Mouse (Mus musculus): ENCODE measurements at regions not wholly inside any gene's neighbourhood (a gene's known extent, or its start where the extent isn't known, plus 50 kb on each side); places are given as distances from the start of the nearest gene placed in this dataset.

GRCm38 (mm10) chr16:70046009-70046408 is 182.5 kb upstream of the Speer2 start:
- no peaks in the 10 kb centered on the region for H3K27me3 ChIP-seq (ENCODE audit: control insufficient read depth, insufficient read depth, low read length)
- WGBS: 70% methylated on average over 4 of the region's 4 CpGs
- no peak for DNase-seq
- no peak for TF ChIP-seq CTCF (IDR thresholded peaks at IDR 0.05; ENCODE audit: borderline replicate concordance, insufficient read depth, low read depth, low read length)
- no peak for TF ChIP-seq POLR2A (IDR thresholded peaks at IDR 0.05; ENCODE audit: borderline replicate concordance, insufficient read depth, low read length)
- H3K4me1 ChIP-seq (ENCODE audit: control insufficient read depth, insufficient read depth, low read length): no peaks in the 10 kb centered on the region
- no peak overlapping the region for H3K4me3 ChIP-seq (replicated peaks; ENCODE audit: insufficient read depth, low read depth, low read length)
- H3K27ac ChIP-seq (ENCODE audit: insufficient read depth, low read length): no peak overlapping the region

DNA sequence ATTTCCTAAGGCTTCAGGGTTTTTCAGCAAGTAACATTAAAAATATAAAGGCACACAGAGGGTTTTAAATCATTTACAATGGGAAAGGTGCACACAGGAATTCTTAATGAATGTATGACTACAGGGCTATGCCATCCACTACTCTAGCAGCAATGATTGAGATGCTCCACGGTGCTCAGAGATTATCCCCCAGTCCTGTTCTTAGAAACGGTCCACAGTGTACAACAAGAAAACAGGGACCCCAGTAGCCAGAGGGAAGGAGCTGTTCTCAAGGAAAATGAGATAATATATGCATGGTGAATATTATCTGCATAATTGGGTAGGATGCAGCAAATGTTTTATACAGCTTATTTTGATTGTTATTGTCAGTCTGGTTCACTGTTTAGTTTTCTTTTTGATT is 186.3 kb upstream of the Speer2 start:
- no peaks in the 10 kb centered on the region for H3K4me1 ChIP-seq (ENCODE audit: control insufficient read depth, insufficient read depth, low read length)
- 52% methylated on average over 2 of the region's 2 CpGs for whole genome bisulfite sequencing
- H3K27ac ChIP-seq (ENCODE audit: insufficient read depth, low read length): no peak overlapping the region
- no peak overlapping the region for H3K4me3 ChIP-seq (replicated peaks; ENCODE audit: insufficient read depth, low read depth, low read length)
- TF ChIP-seq POLR2A (IDR thresholded peaks at IDR 0.05; ENCODE audit: borderline replicate concordance, insufficient read depth, low read length) (no peak), CTCF (IDR thresholded peaks at IDR 0.05; ENCODE audit: borderline replicate concordance, insufficient read depth, low read depth, low read length) (no peak)
- DNase-seq: no peak
- no peaks in the 10 kb centered on the region for H3K27me3 ChIP-seq (ENCODE audit: control insufficient read depth, insufficient read depth, low read length)

DNA sequence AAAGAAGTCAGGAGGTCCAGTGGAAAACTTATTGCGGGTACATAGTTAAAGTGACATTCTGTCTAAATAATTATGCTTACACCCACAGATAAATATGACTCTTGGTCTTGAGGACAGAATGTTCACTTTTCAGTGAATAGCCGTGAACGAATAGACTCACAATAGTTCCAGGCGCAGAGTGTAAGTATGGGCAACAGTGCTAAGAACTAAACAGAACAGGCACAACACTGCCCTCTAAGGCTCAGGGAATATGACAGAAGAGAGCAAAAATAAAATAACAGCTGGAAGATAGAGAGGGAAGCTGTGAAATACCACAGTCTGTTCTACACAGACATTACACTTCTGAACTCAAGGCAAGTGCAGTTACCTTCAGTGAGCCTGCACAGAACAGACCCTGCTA is 207.9 kb upstream of the Speer2 start:
- Histone ChIP-seq H3K27ac (ENCODE audit: insufficient read depth, low read length) (no peak overlapping the region), H3K27me3 (ENCODE audit: control insufficient read depth, insufficient read depth, low read length) (no peaks in the 10 kb centered on the region), H3K4me1 (ENCODE audit: control insufficient read depth, insufficient read depth, low read length) (no peaks in the 10 kb centered on the region), H3K4me3 (replicated peaks; ENCODE audit: insufficient read depth, low read depth, low read length) (no peak overlapping the region)
- WGBS: 84% methylated on average over 4 of the region's 4 CpGs
- no peak for DNase-seq
- no peak for TF ChIP-seq POLR2A (IDR thresholded peaks at IDR 0.05; ENCODE audit: borderline replicate concordance, insufficient read depth, low read length)
- no peak for TF ChIP-seq CTCF (IDR thresholded peaks at IDR 0.05; ENCODE audit: borderline replicate concordance, insufficient read depth, low read depth, low read length)

- no peak overlapping the region for H3K4me3 ChIP-seq (replicated peaks; ENCODE audit: insufficient read depth, low read depth, low read length)
- no peak for DNase-seq
- no peaks in the 10 kb centered on the region for H3K27me3 ChIP-seq (ENCODE audit: control insufficient read depth, insufficient read depth, low read length)
- TF ChIP-seq POLR2A (IDR thresholded peaks at IDR 0.05; ENCODE audit: borderline replicate concordance, insufficient read depth, low read length) (no peak), CTCF (IDR thresholded peaks at IDR 0.05; ENCODE audit: borderline replicate concordance, insufficient read depth, low read depth, low read length) (no peak)
- no peaks in the 10 kb centered on the region for H3K4me1 ChIP-seq (ENCODE audit: control insufficient read depth, insufficient read depth, low read length)
- no peak overlapping the region for H3K27ac ChIP-seq (ENCODE audit: insufficient read depth, low read length)
- 85% methylated on average over 2 of the region's 2 CpGs for WGBS
Measured at GRCm38 (mm10) chr16:70073740-70074139, 210.2 kb upstream of the Speer2 start.

- Histone ChIP-seq H3K27me3 (ENCODE audit: control insufficient read depth, insufficient read depth, low read length) (no peaks in the 10 kb centered on the region), H3K27ac (ENCODE audit: insufficient read depth, low read length) (no peak overlapping the region), H3K4me3 (replicated peaks; ENCODE audit: insufficient read depth, low read depth, low read length) (no peak overlapping the region), H3K4me1 (ENCODE audit: control insufficient read depth, insufficient read depth, low read length) (no peaks in the 10 kb centered on the region)
- WGBS: 91% methylated on average over 10 of the region's 10 CpGs
- DNase-seq: no peak
- TF ChIP-seq POLR2A (IDR thresholded peaks at IDR 0.05; ENCODE audit: borderline replicate concordance, insufficient read depth, low read length) (no peak), CTCF (IDR thresholded peaks at IDR 0.05; ENCODE audit: borderline replicate concordance, insufficient read depth, low read depth, low read length) (no peak)
Measured at GRCm38 (mm10) chr16:70079497-70079896, 216.0 kb upstream of the Speer2 start.

DNA sequence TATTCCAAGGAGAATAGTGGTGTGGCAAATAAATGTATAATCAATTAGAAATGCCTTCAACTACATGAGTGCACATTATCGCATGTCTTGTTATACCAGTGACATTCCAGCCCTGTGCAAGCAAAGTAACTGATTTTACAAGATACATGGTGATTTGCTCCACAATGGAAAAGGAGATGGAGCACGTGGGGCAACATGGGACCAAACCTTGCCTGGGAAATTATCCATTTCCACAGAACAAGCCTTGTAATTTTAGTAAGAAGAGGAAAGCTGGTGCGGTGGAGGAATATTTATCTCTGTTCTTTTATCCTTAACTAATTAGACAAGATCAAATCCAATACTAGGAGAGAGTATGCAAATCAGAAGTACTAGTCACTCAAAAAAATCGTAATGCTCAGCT is 222.5 kb upstream of the Gbe1 start:
- no peaks in the 10 kb centered on the region for H3K4me1 ChIP-seq (ENCODE audit: control insufficient read depth, insufficient read depth, low read length)
- TF ChIP-seq POLR2A (IDR thresholded peaks at IDR 0.05; ENCODE audit: borderline replicate concordance, insufficient read depth, low read length) (no peak), CTCF (IDR thresholded peaks at IDR 0.05; ENCODE audit: borderline replicate concordance, insufficient read depth, low read depth, low read length) (no peak)
- no peaks in the 10 kb centered on the region for H3K27me3 ChIP-seq (ENCODE audit: control insufficient read depth, insufficient read depth, low read length)
- no peak for DNase-seq
- no peak overlapping the region for H3K27ac ChIP-seq (ENCODE audit: insufficient read depth, low read length)
- WGBS: 59% methylated on average over 4 of the region's 4 CpGs
- no peak overlapping the region for H3K4me3 ChIP-seq (replicated peaks; ENCODE audit: insufficient read depth, low read depth, low read length)

DNA sequence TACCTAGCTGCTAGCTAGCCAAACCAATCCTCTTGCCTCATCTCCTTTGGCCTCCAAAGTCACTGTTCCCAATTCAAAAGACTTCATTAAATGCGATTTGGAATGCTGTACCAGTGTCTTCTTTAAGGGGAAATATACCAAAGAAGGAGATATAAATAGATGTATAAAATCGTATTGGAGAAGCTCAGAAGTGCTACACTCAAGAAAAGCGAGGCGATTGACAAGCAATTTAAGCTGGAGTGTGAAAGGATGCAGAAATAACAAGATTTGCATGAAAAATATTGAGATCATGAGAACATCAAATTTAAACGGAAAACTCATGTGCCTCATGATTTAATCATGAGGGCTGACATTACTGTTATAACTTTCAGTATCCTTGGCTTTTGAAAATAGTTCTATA is 221.8 kb upstream of the Gbe1 start:
- 83% methylated on average over 5 of the region's 5 CpGs for WGBS
- TF ChIP-seq POLR2A (IDR thresholded peaks at IDR 0.05; ENCODE audit: borderline replicate concordance, insufficient read depth, low read length): no peak
- TF ChIP-seq CTCF (IDR thresholded peaks at IDR 0.05; ENCODE audit: borderline replicate concordance, insufficient read depth, low read depth, low read length): no peak
- DNase-seq: no peak
- no peak overlapping the region for H3K27ac ChIP-seq (ENCODE audit: insufficient read depth, low read length)
- H3K4me1 ChIP-seq (ENCODE audit: control insufficient read depth, insufficient read depth, low read length): no peaks in the 10 kb centered on the region
- H3K27me3 ChIP-seq (ENCODE audit: control insufficient read depth, insufficient read depth, low read length): no peaks in the 10 kb centered on the region
- no peak overlapping the region for H3K4me3 ChIP-seq (replicated peaks; ENCODE audit: insufficient read depth, low read depth, low read length)

DNA sequence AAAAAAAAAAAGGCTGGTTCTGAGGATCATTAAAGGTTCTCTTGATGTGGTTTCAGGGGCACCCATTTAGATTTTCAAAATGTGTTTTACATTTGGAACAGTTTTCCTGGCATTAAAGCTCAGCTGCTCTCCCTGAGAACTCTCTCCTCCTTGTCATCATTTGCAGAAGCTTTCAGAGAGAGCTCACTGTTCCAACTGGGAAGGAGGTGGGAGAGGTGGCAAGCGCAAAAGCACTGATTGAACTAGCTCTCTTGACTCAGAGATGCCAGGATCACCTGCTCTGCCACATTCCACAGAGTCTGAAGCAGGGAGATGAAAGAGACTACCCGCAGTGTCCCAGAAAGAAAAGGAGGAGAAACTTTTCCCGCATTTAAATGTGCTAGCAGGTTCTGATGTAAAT is 220.5 kb upstream of the Gbe1 start:
- no peaks in the 10 kb centered on the region for H3K4me1 ChIP-seq (ENCODE audit: control insufficient read depth, insufficient read depth, low read length)
- H3K4me3 ChIP-seq (replicated peaks; ENCODE audit: insufficient read depth, low read depth, low read length): no peak overlapping the region
- no peak for TF ChIP-seq CTCF (IDR thresholded peaks at IDR 0.05; ENCODE audit: borderline replicate concordance, insufficient read depth, low read depth, low read length)
- no peak for TF ChIP-seq POLR2A (IDR thresholded peaks at IDR 0.05; ENCODE audit: borderline replicate concordance, insufficient read depth, low read length)
- no peak overlapping the region for H3K27ac ChIP-seq (ENCODE audit: insufficient read depth, low read length)
- WGBS: 36% methylated on average over 3 of the region's 3 CpGs
- no peak for DNase-seq
- no peaks in the 10 kb centered on the region for H3K27me3 ChIP-seq (ENCODE audit: control insufficient read depth, insufficient read depth, low read length)
